Mouse (Mus musculus): ENCODE measurements around the gene Tpp1.

DNA sequence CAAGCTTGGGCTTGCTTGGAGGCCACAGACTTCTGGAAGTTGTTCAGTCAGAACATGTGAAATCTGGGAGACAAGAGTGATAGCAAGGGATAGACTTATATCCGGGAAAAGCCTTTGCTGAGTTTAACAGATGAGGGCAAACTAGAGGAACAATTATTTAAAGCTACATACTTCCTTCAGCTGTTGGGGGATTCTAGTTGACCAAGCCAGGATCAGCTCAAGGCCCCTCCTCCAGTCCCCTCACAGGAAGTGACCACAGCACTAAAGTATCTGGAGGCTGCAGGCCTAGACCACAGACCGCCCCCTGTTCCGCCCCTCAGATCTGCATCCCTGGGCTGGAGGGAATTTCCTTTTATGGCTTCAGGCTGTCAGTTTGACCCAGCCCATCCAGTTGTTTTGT is 13.1 kb downstream of the Tpp1 start:
- no peak for TF ChIP-seq CTCF (IDR thresholded peaks at IDR 0.05)
- peak; percentile 88 for TF ChIP-seq POLR2A (IDR thresholded peaks at IDR 0.05; ENCODE audit: insufficient read depth, low read depth, low read length)
- TF ChIP-seq EP300 (IDR thresholded peaks at IDR 0.05; ENCODE audit: insufficient read depth, low read depth, low read length): peak; percentile 72
